Mouse (Mus musculus): Measurements from ENCODE around the gene Rbm20. TPM values are rescaled to one million over a fixed set of nuclear protein-coding genes. Genes with fewer than 3 reads are reported as not detected.

Rbm20 gene
- total RNA-seq, 2 experiments from 2014 or later, result 2.9 to 3.8 TPM

DNA sequence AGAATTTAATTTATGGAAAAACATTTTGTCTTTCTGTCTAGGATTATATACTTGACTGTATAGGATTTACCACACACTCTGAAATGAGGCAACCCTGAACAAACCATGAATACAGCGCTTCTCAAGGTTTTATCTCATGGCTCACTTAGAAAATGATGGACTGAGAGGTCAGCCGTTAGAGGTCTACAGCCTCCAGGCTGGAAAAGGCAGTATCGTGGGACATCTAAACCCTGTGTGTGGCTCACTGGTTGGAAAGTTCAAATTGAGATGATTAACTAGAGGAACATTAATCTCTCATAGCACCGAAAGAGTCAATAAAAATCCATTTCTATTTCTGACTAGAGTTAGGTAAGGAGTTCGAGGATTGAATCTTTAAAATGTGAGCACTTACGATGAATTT, 152.9 kb downstream of the Rbm20 start:
- intact Hi-C loops (cut with DNase I), result no loop called here
- DNase-seq (ENCODE audit: low spot score in 2 of 2), result no peak

DNA sequence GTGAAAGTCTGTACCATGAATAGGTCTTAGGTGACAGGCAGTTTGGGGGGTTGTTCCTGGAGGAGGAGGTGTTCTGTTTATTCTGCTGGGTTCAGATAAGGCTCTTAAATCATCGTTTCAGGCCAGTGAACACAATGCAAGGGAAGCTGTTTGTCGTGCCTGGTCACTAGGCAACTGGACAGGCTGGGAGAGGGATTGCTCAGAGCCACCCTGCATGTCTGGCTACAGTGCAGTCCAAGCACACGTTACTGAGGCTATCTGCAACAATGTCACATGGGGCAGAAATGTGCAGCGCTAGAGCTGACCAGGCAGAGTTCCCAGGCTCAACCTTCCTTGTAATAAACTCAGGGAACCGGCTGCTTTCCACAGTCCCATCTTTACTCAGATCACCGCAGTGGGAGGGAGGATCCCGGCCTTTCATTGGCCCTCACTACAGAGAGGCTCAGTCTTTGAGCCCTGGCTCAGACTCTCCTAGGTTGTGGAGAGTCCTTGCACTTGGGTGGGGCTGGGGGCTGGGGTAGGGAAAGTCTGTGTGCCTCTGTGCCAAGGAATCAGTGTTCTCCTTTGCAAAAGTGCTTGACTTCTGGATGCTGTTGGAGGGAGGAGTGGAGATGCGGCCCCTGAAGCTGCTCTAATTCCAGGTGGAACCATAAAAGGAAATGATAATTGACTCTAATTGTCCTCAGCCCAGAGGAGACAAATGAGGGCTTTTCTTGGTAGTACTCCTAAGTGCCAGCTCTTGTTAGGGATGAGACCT, 153.5 kb downstream of the Rbm20 start:
- DNase-seq (ENCODE audit: low spot score in 2 of 2), result no peak
- intact Hi-C loops (cut with DNase I), result no loop called here

DNA sequence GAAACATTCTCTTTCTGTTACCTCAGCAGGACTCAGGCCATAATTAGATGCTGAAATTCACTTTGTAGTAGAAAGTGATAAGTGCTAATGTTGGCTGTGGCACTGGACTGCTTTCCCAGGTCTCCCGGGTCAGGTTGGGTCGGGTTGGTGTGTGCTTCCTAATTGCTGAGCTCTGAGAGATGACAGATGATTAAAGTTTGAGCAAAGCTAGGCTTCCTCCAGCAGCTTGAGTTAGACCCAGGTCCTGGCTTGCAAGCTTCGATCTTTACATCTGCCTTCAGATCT, 154.0 kb downstream of the Rbm20 start:
- no peak for DNase-seq (ENCODE audit: low spot score in 2 of 2)
- intact Hi-C loops (cut with DNase I), result no loop called here

GRCm38 (mm10) chr19:53832512-53832911, 155.4 kb downstream of the Rbm20 start:
- intact Hi-C loops (cut with DNase I), result no loop called here
- DNase-seq (ENCODE audit: low spot score in 2 of 2), result no peak

DNA sequence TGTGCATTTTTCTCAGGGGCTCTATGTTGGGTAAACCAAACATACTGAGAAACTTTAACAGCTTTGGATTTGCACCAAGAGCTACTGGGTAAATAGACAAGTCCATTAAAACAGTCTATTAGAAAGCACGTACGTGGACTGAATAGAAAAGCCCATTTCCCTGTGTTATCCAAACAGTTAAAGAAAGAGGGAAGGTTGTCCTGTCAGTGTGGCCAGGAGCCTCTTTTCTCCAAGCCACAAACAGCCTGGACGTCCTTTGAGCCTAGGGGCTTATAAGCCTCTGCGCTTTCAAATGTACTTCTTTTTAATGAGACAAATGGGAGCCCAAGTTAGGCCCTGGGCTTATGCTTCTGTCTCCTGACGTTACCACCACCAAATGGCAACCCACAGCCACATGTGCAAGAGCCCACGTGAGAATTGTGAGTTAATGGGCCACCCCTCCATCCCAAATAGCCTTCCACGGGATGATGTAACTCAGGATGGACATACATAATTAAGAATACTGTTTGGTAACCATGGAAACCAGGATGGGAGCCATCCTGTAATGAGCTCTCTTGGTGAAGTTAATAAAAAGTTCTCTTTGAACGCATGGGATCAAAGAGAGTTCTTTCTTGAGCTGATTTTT, 156.8 kb downstream of the Rbm20 start:
- DNase-seq (ENCODE audit: low spot score in 2 of 2), result no peak
- intact Hi-C loops (cut with DNase I), result no loop called here

DNA sequence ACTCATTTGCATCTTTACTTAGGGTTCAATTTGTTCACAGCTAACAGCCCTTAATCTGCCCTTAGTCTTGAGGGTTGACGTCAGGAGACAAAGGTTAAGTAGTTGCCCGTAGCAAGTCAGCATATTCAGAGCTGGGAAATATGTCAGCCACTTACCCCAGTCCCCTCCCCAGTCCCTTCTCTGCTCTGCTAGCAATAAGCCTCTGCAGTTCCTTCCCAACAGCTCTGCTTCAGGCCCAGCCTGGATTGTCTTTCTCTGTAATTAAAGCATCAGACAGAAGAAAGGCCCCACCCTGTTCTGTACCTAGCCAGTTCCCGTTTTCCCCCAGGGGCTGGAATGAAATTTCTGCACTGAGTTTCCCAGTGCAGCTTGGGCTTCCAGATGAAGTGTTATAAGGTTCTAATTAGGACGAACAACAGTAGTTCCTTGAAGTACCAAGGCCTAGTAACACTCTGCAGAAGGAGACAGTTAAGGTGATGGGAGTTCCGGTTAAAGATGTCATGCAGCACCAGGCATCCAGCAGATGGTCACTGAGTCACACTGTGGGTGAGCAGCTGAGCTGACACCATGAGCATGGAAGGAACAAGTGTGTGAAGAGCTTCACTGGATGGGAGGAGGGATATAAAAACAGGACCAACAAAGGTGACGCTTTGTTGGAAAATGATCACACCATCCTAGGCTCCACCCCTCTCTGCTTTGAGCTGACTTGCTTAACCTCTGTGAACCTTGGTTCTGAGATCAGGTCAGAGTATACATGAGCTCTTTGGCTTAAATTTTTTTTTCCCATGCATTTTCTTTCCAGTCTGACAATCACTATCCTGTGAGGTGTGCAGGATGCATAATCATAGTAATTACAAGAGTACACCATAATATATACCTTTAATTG, 159.7 kb downstream of the Rbm20 start:
- intact Hi-C loops (cut with DNase I), result no loop called here
- DNase-seq (ENCODE audit: low spot score in 2 of 2), result no peak

GRCm38 (mm10) chr19:53838850-53839249, 161.7 kb downstream of the Rbm20 start:
- no peak for DNase-seq (ENCODE audit: low spot score in 2 of 2)
- intact Hi-C loops (cut with DNase I), result no loop called here

DNA sequence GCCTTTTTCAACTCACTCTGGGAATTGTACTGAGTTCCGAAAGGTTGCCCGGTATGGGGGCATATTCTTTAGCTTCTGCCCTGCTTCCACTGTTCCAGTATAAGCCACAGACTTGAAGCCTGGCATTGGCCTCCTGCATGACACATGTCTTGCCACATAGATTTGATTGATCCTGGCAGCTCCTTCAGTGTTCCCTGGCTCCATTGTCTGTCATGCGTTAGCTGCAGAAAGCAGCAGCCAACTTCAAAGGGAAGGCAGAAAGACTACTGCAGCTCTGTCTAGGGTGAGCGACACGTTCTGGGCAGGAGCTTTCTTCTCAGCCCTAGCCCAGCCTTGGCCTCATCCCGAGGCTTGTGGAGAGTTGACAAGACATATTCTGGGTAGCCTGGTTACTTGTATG, 162.7 kb downstream of the Rbm20 start:
- no peak for DNase-seq (ENCODE audit: low spot score in 2 of 2)
- intact Hi-C loops (cut with DNase I), result no loop called here

GRCm38 (mm10) chr19:53841915-53842314, 164.8 kb downstream of the Rbm20 start:
- DNase-seq (ENCODE audit: low spot score in 2 of 2), result peak in 1 of 2 experiments; percentile 65
- intact Hi-C loops (cut with DNase I), result no loop called here

DNA sequence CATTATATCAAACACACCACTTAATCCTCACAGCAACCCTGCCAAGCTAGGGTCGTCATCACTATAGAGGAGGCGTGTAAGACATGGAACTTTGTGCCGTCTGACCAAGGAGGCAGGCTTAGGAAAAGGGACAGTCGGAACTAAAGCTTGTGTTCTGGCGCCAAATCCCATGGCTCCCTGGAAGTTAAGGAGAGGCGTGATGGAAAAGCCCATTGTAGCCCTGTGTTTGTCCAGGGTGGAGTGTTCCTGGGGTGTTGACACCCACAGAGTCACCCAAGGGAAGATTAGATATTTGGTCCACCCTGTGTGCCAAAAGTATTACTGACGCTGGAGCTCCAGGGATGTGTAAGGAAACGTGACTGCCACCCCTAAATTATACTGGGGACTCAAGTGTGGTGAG, 166.9 kb downstream of the Rbm20 start:
- intact Hi-C loops (cut with DNase I), result no loop called here
- no peak for DNase-seq (ENCODE audit: low spot score in 2 of 2)

DNA sequence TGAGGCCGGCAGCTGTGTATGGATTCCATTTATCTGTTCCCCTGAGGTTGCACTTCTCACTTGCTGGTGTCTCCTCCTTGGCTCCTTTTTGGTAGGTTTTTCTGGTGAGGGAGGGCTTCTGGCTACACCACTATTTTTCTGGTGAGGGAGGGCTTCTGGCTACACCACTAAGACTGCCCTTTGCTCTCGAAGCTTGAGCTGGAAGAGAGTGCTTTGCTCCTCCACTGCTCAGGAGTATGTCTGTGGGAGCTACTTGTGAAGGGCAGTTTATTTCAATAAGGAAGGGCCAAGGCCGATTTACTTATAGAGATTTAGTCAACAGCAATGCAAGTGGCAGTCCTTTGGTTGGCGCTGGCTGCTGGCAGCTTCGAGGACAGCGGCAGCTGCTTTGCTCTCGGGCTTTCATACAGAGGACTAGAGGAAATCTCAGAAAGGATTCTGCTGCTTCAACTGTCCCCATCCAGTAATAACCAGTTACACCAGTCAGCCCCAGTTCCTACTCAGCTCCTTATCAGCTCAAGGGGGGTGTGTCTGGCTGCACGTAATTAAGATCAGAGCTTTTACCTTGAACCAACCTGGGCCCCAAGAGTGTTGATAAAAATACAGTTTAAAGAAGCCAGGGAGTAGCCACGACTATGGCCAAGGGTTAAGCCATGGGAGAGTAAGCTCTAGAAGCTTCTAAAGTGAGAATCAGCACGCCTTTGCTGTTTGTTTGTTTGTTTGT, 171.3 kb downstream of the Rbm20 start:
- no peak for DNase-seq (ENCODE audit: low spot score in 2 of 2)
- intact Hi-C loops (cut with DNase I), result no loop called here

GRCm38 (mm10) chr19:53850166-53850922, 173.2 kb downstream of the Rbm20 start:
- peak in 1 of 2 experiments; percentile 46 for DNase-seq (ENCODE audit: low spot score in 2 of 2)
- intact Hi-C loops (cut with DNase I), result loop anchor here (5.0 kb wide), 2 partner anchors 43 to 52 kb away; no protein-coding TSS in a partner anchor

DNA sequence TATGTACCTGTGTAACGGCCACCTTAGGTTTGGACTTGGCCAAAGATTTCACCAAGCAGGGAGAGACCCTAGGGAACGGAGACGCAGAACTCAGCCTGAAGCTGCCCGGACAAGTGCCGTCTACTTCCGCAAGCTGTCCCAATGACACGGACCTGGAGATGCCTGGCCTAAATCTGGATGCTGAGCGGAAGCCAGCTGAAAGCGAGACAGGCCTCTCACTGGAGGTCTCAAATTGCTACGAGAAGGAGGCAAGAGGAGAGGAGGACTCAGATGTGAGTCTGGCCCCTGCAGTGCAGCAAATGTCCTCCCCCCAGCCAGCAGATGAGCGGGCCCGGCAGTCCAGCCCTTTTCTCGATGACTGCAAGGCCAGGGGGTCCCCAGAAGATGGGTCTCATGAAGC, 174.2 kb downstream of the Rbm20 start:
- no peak for DNase-seq (ENCODE audit: low spot score in 2 of 2)
- intact Hi-C loops (cut with DNase I), result loop anchor here (5.0 kb wide), 2 partner anchors 44 to 51 kb away; no protein-coding TSS in a partner anchor

DNA sequence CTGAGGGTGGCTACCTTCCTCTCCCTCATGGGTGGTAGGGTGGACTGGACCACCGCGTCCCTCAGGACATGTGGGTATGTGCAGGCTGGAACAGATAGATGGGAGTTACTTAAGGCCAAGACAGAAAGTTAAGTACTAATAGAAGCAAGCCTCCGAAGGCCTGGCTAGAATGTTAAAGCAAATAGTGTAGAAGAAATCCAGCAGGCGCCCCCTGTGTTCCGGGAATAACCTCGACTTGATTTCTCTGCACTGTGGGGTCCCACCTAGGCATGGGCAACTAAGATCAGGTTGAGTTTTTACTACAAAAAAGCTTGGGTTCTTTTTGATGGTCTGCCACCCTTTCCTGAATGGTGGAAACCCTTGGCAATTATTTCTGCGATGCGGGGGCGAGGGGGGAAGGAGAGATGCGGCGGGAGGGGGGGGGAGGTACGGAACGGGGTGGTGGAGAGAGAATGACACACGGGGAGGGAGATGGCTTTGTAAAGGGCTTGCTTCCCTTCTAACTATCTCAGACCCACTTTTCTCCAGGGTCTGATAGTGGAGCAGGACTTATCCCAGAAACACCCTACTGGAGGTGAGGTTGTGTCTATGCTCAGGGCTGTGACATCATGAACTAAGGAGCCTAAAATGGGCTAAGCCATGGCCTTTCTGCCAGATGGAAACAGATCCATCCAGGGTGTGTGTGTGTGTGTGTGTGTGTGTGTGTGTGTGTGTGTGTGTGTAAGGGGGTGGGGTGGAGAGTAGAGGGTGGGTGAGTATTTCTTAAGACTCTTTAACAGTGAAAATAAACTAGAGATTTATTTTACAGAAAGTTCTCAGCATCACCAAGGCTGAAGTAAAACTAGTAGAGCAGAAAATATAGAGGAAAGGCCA, 175.0 kb downstream of the Rbm20 start:
- intact Hi-C loops (cut with DNase I), result loop anchor here (5.0 kb wide), 2 partner anchors 45 to 50 kb away; no protein-coding TSS in a partner anchor
- no peak for DNase-seq (ENCODE audit: low spot score in 2 of 2)

DNA sequence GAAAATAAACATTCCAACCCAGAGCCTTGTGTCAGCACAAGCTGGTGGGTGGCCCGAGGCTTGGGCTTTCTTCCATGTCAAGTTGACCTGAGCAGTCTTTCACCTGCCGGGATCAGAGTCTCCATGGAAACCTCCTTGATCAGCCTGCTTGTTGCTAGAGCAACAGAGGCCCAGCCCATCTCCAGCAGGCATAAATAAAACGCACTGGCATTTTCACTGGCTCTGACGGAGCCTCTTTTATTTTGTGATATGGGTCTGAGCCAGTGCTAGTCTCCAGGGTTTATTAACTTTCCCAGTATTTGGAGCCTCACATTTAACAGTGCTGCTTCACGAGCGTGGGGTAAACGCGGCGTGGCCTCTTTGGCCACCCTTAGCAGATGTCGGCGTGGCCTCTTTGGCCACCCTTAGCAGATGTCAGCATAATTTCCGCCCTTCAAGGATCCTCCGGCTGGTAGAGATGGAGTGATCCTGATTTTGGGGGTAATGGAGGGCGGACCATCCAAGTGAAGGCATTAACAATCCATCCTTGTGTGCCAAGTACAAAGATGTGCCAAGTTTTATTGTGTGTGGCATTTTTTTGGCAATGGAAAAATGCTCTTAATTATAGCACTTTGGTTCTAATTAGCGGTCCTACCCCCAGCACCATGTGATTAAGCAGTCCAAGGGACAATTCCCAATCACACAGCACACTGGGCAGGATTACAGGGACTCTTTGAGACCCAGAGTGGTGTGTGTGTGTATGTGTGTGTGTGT, 175.8 kb downstream of the Rbm20 start:
- DNase-seq (ENCODE audit: low spot score in 2 of 2), result peak; percentile 69 to 90
- intact Hi-C loops (cut with DNase I), result loop anchor here (5.0 kb wide), 2 partner anchors 46 to 49 kb away; no protein-coding TSS in a partner anchor

GRCm38 (mm10) chr19:53854978-53855377, 177.9 kb downstream of the Rbm20 start:
- intact Hi-C loops (cut with DNase I), result loop anchor here (5.0 kb wide), 2 partner anchors 47 to 48 kb away; no protein-coding TSS in a partner anchor

DNA sequence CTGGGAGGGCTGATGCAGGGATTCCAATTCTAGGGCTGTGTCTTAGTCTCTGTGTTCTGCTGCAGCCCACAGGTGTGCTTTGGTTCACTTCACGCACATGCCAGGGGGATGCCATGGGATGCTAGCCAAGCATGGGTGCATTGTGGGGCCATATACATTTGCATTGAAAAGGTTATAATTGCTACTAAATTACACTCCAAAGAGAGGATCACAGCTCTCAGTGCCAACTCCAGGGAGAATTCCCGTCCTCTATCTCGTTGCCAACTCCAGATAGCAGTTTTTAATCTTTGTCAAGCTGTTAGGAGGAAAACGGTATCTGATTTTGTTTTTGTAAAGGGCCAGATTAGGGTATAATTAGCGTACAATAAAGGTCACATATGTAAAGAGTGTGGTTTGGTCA, 178.7 kb downstream of the Rbm20 start:
- intact Hi-C loops (cut with DNase I), result no loop called here
- no peak for DNase-seq (ENCODE audit: low spot score in 2 of 2)

More at GRCm38 (mm10) chr19:53854978-53855377, 177.9 kb downstream of the Rbm20 start:
- DNase-seq (ENCODE audit: low spot score in 2 of 2), result no peak
